Mouse (Mus musculus) kidney, postnatal 10 days (tissue): Measurements from ENCODE around the gene Pnpla8.
A peak's percentile ranks its signal among the peaks of the same experiment; 100 is the strongest.
"Not testable (repeated sequence)": the region's sequence is repeated elsewhere in the genome, so short reads cannot be mapped to it uniquely, and the experiment has no call there.

Source experiments
- DNase-seq: peaks from one replicate; pipeline ENCODE4 v3.0.0; 2021; ENCODE audit warnings: mixed read lengths

The Pnpla8 gene

DNA sequence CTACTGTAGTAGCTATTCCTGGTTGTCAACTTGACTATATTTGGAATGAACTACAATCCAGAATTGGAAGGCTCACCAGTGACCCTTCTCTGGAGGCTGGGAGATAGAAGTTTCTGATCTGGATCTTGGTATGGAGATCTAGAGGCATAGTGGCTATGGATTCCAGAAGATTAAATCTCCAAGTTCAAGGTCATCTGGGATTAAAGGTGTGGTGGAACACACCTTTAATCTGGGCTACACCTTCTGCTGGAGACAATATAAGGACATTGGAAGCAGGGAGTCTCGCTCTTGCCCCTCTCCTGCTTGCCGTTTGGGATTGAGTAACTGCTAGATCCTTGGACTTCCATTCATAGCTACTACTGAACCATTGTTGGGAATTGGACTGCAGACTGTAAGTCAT is at the start of gene Pnpla8:
Gene Pnpla8, plus strand, starts transcription at position 301 of the 400 bp plus-strand sequence.
- DNase-seq, result not testable (repeated sequence)

DNA sequence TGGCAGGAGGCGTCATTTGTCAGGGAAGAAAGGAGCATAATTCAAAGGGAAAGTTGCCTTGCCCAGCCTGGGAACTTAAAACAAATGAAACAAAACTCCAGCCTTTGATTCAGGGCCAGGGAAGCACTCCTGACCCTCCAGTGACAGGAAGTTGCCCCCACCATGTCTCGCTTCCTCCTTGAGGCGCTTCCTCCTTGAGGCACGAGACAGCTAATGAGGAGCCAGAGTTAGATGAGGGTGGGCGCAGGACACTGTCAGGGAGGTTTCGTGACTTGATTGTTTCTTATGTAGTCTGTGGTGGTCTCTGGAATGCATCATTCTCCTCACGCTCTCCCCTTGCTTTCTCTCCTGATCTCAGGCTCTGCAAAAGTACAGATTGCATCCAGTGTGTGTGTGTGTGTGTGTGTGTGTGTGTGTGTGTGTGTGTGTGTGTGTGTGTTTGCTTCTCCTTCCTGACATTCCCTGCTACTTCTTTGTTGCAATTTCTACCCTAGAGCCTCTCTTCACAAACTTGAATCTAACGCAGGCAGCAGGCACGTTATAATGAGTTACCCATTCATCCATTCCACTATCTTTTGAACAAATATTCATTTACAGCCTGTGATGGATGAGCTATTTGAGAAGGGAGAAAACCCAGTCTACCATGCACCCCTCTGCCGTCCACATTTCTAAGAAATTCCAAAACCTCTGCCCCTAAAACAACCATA is 44.7 kb upstream of the Pnpla8 start:
- peak; percentile 16 for DNase-seq

DNA sequence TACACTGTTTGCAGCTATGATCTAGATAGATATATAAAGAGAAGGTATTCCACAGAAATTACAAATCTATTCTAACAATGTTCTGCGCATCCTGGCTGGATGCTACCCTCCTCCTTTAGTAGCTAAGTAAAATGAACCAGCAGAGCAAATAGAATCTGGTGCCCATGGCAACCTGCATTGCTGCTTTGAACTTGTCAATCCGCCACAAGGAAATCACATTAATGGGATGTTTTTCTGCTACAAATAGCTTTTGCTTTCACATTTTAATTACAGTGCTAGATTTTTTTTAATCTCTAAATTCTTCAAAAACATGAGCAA is 44.2 kb upstream of the Pnpla8 start:
- no peak for DNase-seq

DNA sequence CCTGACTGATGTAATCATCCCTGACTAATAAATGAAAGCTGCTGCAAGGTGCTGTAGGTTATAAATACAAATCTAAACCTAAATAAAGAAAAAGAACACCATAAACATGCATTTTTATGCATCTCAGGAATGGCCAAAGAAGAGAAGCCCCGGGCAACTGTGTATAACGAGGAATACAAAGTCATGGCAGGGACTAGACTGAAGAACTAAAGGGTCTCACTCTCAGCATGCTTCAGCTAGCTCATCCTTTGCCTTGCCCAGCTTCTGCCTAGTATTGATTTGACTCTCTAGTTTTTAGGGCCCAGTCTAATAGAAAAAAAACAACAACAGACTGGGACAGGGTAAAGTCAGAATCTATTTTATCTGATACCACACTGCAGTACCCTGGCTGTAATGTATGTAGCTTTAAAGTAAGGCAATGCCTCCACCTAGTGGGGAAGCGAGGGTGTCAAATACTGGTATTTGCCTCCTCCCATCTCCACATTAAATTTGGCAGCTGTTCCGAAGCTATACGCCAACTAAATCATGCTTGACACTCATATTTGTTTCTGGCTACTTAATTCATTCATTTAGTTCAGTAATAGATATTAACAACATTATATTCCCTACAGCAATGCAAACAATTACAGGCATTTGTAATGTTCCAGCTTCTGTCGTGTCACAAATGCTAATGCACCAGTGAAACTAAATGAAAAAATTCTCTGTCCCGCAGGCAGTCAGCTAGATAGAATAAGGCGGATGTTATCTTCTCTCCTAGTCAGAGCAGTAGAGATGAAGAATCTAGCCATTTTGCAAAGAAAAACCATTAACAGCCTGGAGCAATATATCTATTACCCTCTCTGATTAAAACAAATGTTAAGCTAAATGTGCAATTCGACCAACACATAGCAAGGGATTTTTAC is 39.8 kb upstream of the Pnpla8 start:
- DNase-seq, result peak; percentile 66

DNA sequence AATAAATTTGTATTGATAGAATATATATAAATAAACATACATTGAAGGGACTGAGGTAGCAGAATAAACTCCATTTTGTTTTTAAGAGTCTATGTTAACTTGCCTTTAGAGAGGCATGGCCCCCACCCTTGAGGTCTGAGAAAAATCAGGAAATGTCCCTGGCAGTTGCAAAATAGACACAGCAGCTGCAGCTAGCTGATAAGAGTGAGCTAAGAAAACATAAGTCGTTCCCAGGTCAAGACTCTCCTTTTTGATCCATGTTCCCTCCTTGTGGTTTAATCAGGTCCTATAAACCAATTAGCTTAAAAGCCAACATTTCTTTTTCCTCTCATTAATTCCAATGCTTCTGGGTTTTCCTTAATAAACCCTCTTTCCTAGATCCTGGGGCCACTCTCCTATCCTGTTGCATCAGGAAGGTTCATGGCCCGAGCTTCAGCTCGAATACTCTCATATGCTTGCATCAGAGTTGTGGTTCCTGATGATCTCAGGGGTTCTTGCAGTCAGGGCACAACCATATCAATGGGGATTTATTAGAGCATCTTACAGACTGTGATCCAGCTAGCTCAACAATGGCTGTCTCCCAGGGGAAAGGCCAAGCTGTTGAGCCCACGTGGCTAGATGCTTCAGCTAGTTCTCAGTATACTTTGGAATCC is 23.2 kb upstream of the Pnpla8 start:
- DNase-seq, result peak; percentile 7

DNA sequence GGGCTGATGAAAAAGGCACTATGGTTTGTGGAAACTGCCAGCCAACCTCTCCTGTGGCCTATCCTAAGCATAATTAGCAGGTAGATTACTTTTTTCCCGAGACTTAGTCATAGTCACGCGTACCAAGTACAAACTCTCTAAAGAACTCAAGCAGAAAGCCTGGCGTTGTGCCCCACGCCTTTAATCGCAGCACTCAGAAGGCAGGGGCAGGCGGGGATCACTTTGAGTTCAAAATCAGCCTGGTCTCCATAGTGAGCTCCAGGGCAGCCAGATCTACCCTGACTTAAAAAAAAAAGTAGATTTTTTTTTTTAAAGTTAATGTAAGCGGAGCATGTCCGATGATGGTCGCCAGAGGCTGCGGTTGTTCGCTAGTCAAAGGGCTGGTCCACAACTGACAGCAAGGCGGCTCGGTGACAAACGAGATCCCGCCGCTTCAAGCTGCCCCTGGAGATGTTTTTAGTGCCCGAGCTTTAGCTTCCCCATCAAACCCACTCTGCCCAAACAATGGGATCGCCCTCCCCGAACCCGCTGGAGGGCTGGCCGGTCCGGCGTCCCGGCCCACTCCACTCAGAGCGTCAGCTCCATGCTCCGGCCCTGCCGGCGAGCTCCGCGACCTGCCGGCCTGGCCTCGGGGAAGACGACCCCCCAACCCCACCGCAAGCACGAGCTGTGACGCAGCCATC is 11.9 kb upstream of the Pnpla8 start:
- DNase-seq, result peak; percentile 75

DNA sequence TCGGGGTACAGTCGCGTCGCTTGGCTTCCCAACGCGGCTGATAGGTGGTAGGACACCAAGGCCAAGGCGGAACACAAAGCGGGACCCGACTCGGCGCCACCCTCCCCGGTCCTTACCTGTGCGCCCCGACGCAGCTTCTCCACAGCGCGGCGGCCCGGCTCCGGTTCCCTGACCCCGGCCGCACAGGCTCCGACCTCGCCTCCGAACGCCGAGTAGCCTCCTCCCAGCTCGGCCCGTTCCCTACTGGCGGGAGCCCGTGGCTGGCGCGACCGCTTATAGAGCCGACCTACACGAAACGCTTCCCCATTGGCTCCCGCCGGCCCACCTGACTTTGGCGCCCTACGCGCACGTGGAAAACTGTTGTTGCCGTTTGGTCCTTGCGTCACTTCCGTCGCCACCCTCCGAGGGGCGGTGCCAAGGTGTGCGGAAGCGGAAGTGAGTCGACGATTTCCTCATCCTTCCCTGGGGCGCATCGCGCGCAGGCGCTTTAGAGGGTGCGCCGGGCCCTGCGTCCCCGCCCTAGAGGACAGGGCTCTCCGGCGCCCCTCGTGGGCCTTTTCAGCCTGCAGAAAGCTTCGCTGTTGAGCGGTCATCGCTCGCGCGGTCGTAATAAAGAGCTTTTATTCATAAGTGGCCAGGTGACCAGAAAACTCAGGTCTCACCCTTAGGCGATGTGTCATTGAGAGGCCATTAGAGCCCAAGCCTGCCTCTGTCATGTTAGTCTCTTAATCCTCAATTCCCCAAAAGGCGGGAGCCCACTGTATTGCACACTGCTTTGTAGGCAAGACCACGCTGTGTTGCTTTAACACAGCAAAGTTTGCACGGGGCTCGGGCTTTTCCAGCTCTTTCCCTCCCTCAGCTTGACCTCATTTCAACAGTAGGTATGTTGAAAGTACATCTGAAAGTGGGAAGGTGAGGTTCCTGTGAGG is 11.1 kb upstream of the Pnpla8 start, which contains the start of gene Dnajb9:
Gene Dnajb9, minus strand, starts transcription at position 503 of the 929 bp plus-strand sequence.
- peak; percentile 100 for DNase-seq

DNA sequence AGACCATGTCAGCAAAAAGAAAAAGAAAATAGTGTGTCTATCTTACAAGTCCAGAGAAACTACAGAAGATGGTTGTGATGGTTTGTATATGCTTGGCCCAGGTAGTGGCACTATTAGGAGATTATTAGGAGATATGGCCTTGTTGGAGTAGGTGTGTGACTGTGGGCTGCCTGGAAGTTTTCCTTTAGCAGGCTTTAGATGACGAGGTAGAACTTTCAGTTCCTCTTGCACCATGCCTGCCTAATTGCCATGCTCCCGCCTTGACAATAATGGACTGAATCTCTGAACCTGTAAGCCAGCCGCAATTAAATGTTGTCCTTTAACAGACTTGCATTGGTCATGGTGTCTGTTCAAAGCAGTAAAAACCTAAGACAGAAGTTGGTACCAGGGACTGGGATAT is 9.6 kb upstream of the Pnpla8 start:
- DNase-seq, result no peak

DNA sequence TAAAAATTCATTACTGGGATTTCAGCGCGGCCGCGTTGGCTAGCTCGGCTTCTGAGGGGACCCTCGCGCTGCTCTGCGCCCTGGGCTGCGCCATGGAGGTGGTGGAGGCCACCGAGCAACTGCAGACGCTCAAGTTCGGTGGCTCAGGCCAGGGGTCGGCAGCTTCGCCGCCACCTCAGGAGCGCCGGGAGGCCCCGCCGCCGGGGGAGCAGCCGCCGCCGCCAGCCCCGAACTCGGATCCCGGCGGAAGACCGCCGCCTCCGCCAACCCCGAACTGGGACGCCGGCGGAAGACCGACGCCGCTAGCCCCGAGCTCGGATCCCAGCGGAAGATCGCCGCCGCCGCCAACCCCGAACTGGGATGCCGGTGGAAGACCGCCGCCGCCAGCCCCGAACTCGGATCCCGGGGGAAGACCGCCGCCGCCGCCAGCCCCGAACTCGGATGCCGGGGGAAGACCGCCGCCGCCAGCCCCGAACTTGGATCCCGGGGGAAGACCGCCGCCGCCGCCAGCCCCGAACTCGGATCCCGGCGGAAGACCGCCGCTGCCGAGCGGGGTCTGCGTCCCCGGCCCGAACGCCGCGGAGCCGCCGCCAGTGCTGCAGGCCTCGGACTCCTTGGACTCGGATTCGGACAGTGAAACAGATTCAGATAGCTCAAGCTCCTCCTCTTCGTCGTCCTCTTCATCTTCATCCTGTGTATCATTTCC is 634 bp downstream of the Pnpla8 start:
- peak; percentile 46 for DNase-seq

DNA sequence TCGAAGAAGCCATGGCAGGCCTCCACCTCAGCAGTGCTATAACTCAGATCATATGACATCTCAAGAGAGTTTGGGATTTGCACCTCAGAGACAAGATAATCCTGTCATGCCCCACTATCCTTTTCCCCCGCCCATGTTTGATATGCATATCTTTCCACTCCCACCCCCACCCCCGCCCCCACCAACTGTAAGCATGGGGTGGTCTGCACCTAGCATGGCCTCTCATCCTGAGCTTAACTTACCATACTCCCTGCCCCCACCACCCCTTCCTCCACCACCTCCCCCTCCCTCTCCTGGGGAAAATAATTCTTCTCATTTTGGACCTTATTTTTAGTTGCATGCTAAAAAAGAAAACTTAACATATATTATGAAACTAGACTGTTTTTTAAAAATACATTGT is 1.9 kb downstream of the Pnpla8 start:
- no peak for DNase-seq

DNA sequence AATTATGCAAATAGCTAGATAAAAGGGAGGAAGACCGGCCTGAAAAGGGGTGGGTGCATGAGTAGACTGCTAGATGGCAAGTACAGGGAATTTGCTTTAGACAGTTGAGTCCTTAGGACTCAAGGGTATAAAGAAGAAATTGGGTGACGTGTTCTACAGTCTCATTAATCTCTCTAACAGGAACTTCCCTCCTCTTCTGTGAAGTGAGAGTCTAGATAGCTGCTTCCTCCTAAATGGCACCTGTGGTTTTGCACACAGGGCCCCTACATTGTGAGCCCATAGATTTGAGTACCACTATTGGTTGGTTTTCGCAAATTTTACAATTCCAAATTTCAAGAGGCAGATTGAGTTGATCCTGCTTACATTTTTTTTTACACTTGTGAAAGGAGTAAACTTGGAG is 3.5 kb downstream of the Pnpla8 start:
- DNase-seq, result no peak

DNA sequence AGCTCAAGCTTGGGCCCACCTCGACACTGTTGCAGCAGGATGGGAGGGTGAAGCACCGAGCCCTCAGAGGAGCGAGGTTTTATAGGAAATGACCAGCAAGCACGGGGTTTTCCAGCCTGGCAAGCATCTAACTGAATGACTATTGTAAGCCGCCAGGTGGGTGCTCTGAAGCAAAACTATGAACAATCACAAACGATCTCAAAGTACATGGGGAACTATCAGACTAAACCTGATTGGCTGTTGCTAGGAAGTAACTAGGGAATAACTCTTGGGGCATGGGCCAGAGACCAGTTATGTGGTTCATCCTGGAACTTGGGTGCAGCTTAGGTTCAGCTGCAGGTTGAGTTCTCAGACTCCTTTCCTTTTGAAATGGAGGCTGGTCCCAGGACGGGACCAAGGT is 19.9 kb downstream of the Pnpla8 start:
- no peak for DNase-seq

DNA sequence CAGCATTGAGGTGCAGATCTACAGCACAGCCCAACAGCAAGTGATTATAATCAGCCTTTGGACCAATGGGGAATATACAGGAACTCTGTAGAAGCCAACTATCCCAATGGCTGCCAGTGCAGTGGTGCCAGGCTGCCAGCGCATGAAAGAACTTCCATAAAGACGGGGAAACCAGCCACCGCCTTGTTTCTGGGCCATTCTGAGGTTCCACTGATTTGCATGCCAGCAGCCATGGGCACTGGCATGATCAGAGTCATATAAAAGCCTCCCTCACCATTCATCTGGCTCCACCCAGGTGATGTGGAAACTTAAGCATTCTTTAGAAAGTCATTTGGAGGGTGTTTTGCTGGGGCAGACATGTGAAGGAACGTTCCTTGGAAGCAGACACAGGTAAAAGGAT is 21.2 kb downstream of the Pnpla8 start:
- DNase-seq, result no peak

DNA sequence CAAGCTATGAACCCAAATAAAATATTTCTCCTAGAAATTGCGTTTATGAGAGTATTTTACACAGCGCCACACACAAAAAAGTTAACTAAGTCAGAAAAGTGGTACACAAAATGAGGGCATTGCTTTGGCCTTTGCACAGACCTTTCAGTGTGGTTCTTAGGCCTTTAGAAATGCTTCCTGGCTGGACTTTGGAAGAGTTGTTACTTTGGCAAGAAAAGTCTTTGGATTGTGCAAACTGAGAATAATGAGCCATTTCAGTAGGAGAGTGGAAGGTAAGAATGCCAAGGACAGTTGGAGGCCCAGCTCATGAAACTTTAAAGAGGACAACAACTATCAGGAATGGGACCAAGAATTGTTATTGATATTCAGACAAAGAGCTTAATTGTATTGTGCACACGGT is 24.6 kb downstream of the Pnpla8 start:
- DNase-seq, result no peak

DNA sequence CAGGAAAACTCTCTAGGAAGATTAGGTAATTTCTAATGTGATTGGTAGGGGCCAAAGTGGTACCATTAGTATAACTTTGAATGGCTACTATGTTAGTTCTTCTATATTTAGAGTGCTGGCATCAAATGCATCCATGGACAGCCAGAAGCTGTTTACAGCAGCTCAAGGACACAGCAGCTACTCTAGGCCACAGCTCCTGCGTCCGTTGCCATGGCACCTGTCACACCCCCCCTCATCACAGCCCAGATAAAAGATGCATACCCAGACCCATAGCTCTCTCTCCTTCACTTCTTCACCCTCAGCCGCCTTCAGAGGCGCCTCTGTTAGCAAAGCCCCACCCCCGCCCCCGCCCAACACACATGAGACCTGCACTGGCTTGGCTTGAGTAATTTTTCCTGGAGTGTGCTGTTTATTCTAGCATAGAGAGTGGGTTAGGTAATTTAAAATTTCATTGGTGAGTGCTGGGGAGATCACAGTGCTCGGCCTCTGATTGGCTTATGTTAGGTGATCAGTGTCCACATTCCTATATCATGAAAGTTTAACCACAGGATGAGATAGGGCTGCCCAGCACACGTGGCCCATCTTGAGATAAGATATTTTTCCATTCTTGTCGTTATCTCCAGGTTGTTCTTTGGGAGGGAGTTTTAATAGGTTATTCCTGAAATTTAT is 27.3 kb downstream of the Pnpla8 start:
- no peak for DNase-seq

DNA sequence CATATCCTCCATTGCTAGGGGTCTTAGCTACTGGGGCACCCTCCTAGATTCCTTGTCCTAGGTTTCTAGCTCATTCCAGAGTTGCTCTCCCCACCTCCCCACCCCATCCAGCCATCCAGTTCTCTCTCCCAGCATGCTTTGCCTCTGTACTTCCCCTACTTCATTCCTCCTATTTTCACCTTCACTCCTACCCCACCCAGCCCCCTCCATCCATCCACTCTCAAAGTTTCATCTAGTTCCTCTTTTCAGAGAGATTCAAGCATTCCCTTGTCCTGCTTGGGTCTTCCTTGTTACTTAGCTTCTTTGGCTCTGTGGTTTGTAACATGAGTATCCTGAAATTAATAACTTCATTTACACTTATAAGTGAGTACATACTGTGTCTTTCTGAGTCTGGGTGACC is 41.4 kb downstream of the Pnpla8 start:
- DNase-seq, result no peak

DNA sequence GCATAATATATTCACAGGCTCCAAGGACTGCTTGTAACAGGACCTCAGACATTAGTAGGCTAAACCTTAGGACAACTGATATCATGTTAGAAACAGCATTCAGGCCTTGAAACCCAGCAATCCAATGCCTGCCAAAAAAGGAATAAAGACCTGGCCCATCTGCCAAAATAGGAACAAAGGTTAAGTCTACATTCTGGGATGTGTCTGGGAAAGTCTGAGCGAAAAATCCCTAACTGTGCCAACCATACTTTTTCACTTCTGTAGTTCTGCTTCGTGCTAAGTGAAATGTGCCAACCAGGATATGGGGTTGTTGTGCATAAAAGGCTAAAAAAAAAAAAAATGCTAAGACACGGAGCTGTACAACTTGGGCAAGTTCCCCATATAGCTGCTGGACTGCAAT is 44.5 kb downstream of the Pnpla8 start:
- DNase-seq, result no peak

DNA sequence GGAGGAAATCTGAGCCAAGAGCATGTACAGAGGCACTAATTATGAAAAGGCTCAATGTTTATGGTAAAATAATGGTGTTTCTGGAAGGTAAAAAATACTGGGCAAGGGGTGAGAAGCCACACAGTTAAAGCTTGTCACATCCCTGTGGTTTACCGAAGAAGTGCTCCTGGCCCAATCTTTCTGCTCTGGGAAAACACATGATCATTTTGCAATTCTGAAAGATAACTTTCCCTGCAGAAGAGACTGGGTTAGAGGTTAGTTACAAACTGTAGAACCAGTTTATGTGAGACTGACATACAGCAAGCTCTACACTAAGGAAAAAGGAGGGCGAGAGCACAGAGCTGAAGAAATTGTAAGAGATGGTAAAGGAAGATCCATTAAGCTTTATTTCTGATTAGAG is 46.0 kb downstream of the Pnpla8 start:
- no peak for DNase-seq

DNA sequence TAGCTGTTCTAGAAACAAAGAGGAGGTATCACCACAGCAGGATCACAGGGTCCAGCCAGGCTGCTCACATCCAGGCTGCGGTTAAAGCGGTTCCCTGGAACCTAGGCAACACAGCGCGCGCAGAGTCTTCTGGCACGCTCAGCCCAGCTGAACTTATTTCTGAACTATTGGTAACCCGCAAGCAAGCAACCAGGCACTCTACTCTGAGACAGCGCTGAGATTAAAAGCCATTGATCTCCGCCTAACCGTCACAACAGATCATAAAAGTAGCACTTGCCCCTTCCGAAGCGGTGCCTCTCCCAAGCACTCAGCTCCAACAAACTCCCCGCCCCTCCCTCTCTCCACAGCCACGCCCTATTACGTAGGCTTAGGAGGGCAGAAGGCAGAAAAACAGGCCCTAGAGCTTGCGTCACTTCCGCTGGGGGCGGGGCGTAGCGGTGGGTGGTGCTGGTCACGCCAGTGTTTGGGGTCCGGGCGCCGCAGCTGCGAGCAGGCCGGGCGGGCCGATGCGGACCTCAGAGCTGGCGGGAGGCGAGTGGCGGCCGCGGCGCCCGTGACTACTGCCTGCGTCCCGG is 47.6 kb downstream of the Pnpla8 start:
- DNase-seq, result peak; percentile 100

DNA sequence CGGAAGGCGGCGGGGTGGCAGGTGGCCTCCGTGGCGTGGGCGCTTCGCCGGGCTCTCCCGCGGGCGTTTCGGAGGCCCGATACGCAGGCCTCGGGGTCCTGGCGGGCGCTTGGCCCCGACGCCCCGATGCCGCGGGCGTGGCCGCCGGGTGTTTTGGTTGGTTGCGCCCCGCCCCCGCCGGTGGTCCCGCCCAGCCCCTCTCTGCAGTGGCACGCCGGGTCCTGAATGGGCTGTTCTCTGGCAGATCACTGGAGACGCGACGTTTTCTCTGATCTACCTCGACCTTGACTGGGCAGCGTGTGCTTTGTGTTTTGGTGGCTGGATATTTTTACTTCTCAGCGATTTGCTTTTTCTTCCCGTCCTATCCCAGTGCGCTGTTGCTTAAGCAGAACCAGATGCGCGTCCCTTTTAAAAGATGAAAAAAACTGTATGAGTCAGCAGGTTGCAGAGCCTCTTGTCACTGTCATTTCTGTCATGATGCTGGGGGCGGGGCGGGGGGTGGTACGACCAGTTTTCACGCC is 48.2 kb downstream of the Pnpla8 start:
- peak; percentile 91 for DNase-seq
